In genomic region chr12:79191701-79192100, GRCm38 (mm10) we compare ENCODE assay signal across 8 mouse cellular contexts. TPM values are rescaled to one million over a fixed set of nuclear protein-coding genes. Genes with fewer than 3 reads are reported as not detected.
A peak's percentile ranks its signal among the peaks of the same experiment; 100 is the strongest.
DNase-seq lines count a peak whose midpoint lies in the region; ATAC-seq and TF ChIP-seq lines count a peak whose summit lies in the region.

No protein-coding gene starts in this region.

- H3K79me2 ChIP-seq in CH12.LX (replicated peaks; ENCODE audit: control insufficient read depth, extremely low read depth, insufficient read depth, poor library complexity, severe bottlenecking): peaks cover 13% of the 10 kb centered on the region

- in situ Hi-C loops in CH12.LX (cut with MboI; ENCODE audit: low pct_ligation_motif_present, low pct_unique_long_range_greater_than_20kb, low sequenced_read_pairs): loop anchor here (5.0 kb wide), 1 partner anchor 71 kb away; no protein-coding TSS in a partner anchor

- peak; percentile 67 for TF ChIP-seq POLR2A in CH12.LX (IDR thresholded peaks at IDR 0.05; ENCODE audit: low read depth, low read length)

- no peak for TF ChIP-seq EP300 in CH12.LX (IDR thresholded peaks at IDR 0.05; ENCODE audit: low read length)
- no peak for TF ChIP-seq EP300 in stomach, postnatal 0 days (optimal IDR thresholded peaks at IDR 0.05)

- H3K36me3 ChIP-seq in CH12.LX (replicated peaks in 1 of 2; ENCODE audit: control insufficient read depth in 1 of 2, insufficient read depth in 1 of 2, low read length in 1 of 2): peaks cover 12 to 35% of the 10 kb centered on the region in 2 experiments
- H3K36me3 ChIP-seq in heart, embryonic 13.5 days: peaks cover 23% of the 10 kb centered on the region
- peaks cover 11% of the 10 kb centered on the region; the same call in 1 of the 2 replicates for H3K36me3 ChIP-seq in kidney, postnatal 0 days (ENCODE audit: insufficient read depth, low read length)
- peaks cover 18% of the 10 kb centered on the region for H3K36me3 ChIP-seq in liver, embryonic 15.5 days (replicated peaks)
- no peaks in the 10 kb centered on the region for H3K36me3 ChIP-seq in neural tube, embryonic 11.5 days (ENCODE audit: control insufficient read depth, insufficient read depth, low read length)
- 0 out of 2 replicates have a peak, but pooled peaks cover 5% of the 10 kb centered on the region for H3K36me3 ChIP-seq in stomach, postnatal 0 days (ENCODE audit: control insufficient read depth, insufficient read depth, low read length)

- peak in 1 of 2 experiments; percentile 47; a peak in 2 of 4 replicates for TF ChIP-seq CTCF in CH12.LX (conservative IDR thresholded peaks at IDR 0.05 in 1 of 2, IDR thresholded peaks at IDR 0.05 in 1 of 2; ENCODE audit: low read depth in 2 of 2, low read length in 2 of 2)
- TF ChIP-seq CTCF in kidney, postnatal 0 days (IDR thresholded peaks at IDR 0.05; ENCODE audit: low read depth): peak; percentile 65
- peak; percentile 78 for TF ChIP-seq CTCF in stomach, postnatal 0 days (IDR thresholded peaks at IDR 0.05; ENCODE audit: low read depth)

- H3K9ac ChIP-seq in CH12.LX (ENCODE audit: insufficient read depth, low read depth): peak overlapping the region; percentile 77
- peak overlapping the region; percentile 86 for H3K9ac ChIP-seq in heart, embryonic 13.5 days
- peak overlapping the region; percentile 44 for H3K9ac ChIP-seq in kidney, postnatal 0 days (ENCODE audit: low read depth, low read length)
- H3K9ac ChIP-seq in liver, embryonic 15.5 days: peak overlapping the region; percentile 66
- peak overlapping the region; percentile 64 for H3K9ac ChIP-seq in neural tube, embryonic 11.5 days (ENCODE audit: low read length)
- peak overlapping the region; percentile 53 for H3K9ac ChIP-seq in stomach, postnatal 0 days (ENCODE audit: low read length)

- H3K9me3 ChIP-seq in CH12.LX (replicated peaks; ENCODE audit: low read length): no peaks in the 10 kb centered on the region
- H3K9me3 ChIP-seq in heart, embryonic 13.5 days: no peaks in the 10 kb centered on the region
- no peaks in the 10 kb centered on the region for H3K9me3 ChIP-seq in kidney, postnatal 0 days (replicated peaks; ENCODE audit: low read length)
- H3K9me3 ChIP-seq in liver, embryonic 15.5 days (replicated peaks): no peaks in the 10 kb centered on the region
- H3K9me3 ChIP-seq in neural tube, embryonic 11.5 days (ENCODE audit: control insufficient read depth, low read length): no peaks in the 10 kb centered on the region
- H3K9me3 ChIP-seq in stomach, postnatal 0 days (ENCODE audit: control insufficient read depth, low read length): no peaks in the 10 kb centered on the region

- ATAC-seq in erythroid progenitor cell, adult 5-6 weeks (replicated peaks; ENCODE audit: low FRiP score, poor library complexity, severe bottlenecking): peak; percentile 90
- ATAC-seq in heart, embryonic 13.5 days (ENCODE audit: extremely low read depth, insufficient number of reproducible peaks, low FRiP score, low TSS enrichment): peak; percentile 79
- peak; percentile 78 for ATAC-seq in kidney, postnatal 0 days (replicated peaks; ENCODE audit: low FRiP score, low read depth)
- ATAC-seq in liver, embryonic 15.5 days (ENCODE audit: insufficient read depth): peak; percentile 70
- ATAC-seq in neural tube, embryonic 11.5 days (ENCODE audit: insufficient read depth, low FRiP score, low TSS enrichment): peak; percentile 83
- peak; percentile 91 for ATAC-seq in stomach, postnatal 0 days (ENCODE audit: low FRiP score, low TSS enrichment)

- TF ChIP-seq RAD21 in CH12.LX (IDR thresholded peaks at IDR 0.05; ENCODE audit: low read depth, low read length): no peak

- H3K4me2 ChIP-seq in CH12.LX (ENCODE audit: insufficient read depth, low read depth, poor library complexity, severe bottlenecking): peak overlapping the region; percentile 84
- peak overlapping the region; percentile 75 for H3K4me2 ChIP-seq in heart, embryonic 13.5 days
- H3K4me2 ChIP-seq in kidney, postnatal 0 days (ENCODE audit: low read length): peak overlapping the region; percentile 80
- H3K4me2 ChIP-seq in liver, embryonic 15.5 days: peak overlapping the region; percentile 87
- peak overlapping the region; percentile 85 for H3K4me2 ChIP-seq in neural tube, embryonic 11.5 days (ENCODE audit: low read depth)
- H3K4me2 ChIP-seq in stomach, postnatal 0 days (replicated peaks; ENCODE audit: low read depth): peak overlapping the region; percentile 86

- H3K4me1 ChIP-seq in CH12.LX (ENCODE audit: control insufficient read depth in 1 of 2, insufficient read depth in 2 of 2): peaks cover 0 to 48% of the 10 kb centered on the region in 2 experiments; a peak in 2 of 4 replicates
- H3K4me1 ChIP-seq in brown adipose tissue, adult 24 weeks (ENCODE audit: control insufficient read depth, insufficient read depth, insufficient read length, low read length): peaks cover 6% of the 10 kb centered on the region; the same call in 1 of the 2 replicates
- peaks cover 11% of the 10 kb centered on the region for H3K4me1 ChIP-seq in heart, embryonic 13.5 days
- peaks cover 8% of the 10 kb centered on the region for H3K4me1 ChIP-seq in kidney, postnatal 0 days (replicated peaks; ENCODE audit: insufficient read depth, low read length)
- peaks cover 23% of the 10 kb centered on the region for H3K4me1 ChIP-seq in liver, embryonic 15.5 days (replicated peaks)
- peaks cover 7% of the 10 kb centered on the region; the same call in 1 of the 2 replicates for H3K4me1 ChIP-seq in neural tube, embryonic 11.5 days (ENCODE audit: control insufficient read depth, insufficient read depth, low read length)
- H3K4me1 ChIP-seq in stomach, postnatal 0 days (replicated peaks; ENCODE audit: control insufficient read depth, insufficient read depth): no peaks in the 10 kb centered on the region

- dilution Hi-C loops in CH12.LX (cut with MboI; ENCODE audit: extremely low pct_ligation_motif_present, extremely low pct_unique_long_range_greater_than_20kb, low sequenced_read_pairs): no loop called here

- H3K27me3 ChIP-seq in CH12.LX (replicated peaks): no peaks in the 10 kb centered on the region
- no peaks in the 10 kb centered on the region for H3K27me3 ChIP-seq in heart, embryonic 13.5 days (replicated peaks)
- H3K27me3 ChIP-seq in kidney, postnatal 0 days (ENCODE audit: insufficient read depth, low read length): no peaks in the 10 kb centered on the region
- H3K27me3 ChIP-seq in liver, embryonic 15.5 days: no peaks in the 10 kb centered on the region
- no peaks in the 10 kb centered on the region for H3K27me3 ChIP-seq in neural tube, embryonic 11.5 days (ENCODE audit: control insufficient read depth, insufficient read depth, low read length)
- H3K27me3 ChIP-seq in stomach, postnatal 0 days (ENCODE audit: control insufficient read depth, insufficient read depth, low read length): no peaks in the 10 kb centered on the region

- H3K4me3 ChIP-seq in CH12.LX (replicated peaks in 1 of 3; ENCODE audit: low read depth in 2 of 3, low read length in 2 of 3, poor library complexity in 1 of 3): peak overlapping the region; percentile 72 to 82 (median 75)
- H3K4me3 ChIP-seq in brown adipose tissue, adult 24 weeks (ENCODE audit: insufficient read depth, low read depth, low read length): peak overlapping the region; percentile 65
- peak overlapping the region; percentile 74 for H3K4me3 ChIP-seq in heart, embryonic 13.5 days
- peak overlapping the region; percentile 43 for H3K4me3 ChIP-seq in kidney, postnatal 0 days (replicated peaks; ENCODE audit: low read depth, low read length)
- H3K4me3 ChIP-seq in liver, embryonic 15.5 days (replicated peaks): peak overlapping the region; percentile 68
- peak overlapping the region; percentile 65 for H3K4me3 ChIP-seq in neural tube, embryonic 11.5 days (ENCODE audit: low read depth, low read length)
- H3K4me3 ChIP-seq in stomach, postnatal 0 days (ENCODE audit: low read depth, low read length): peak overlapping the region; percentile 46

- H3K27ac ChIP-seq in CH12.LX (ENCODE audit: insufficient read depth, low read depth): no peak overlapping the region
- no peak overlapping the region for H3K27ac ChIP-seq in brown adipose tissue, adult 24 weeks (replicated peaks; ENCODE audit: low read depth, low read length)
- H3K27ac ChIP-seq in heart, embryonic 13.5 days (replicated peaks): peak overlapping the region; percentile 70
- H3K27ac ChIP-seq in kidney, postnatal 0 days: no peak overlapping the region
- peak overlapping the region; percentile 76 for H3K27ac ChIP-seq in liver, embryonic 15.5 days (replicated peaks)
- no peak overlapping the region for H3K27ac ChIP-seq in neural tube, embryonic 11.5 days (ENCODE audit: low read depth, low read length)
- no peak overlapping the region for H3K27ac ChIP-seq in stomach, postnatal 0 days (replicated peaks)

- DNase-seq in CH12.LX (ENCODE audit: extremely low read depth): peak; percentile 88
- DNase-seq in kidney, postnatal 0 days (ENCODE audit: low spot score): peak; percentile 96
- peak; percentile 84 for DNase-seq in neural tube, embryonic 11.5 days (ENCODE audit: low spot score)
- DNase-seq in stomach, postnatal 0 days (ENCODE audit: low spot score): peak; percentile 85

- WGBS in heart, embryonic 13.5 days: 5% methylated on average over 14 of the region's 14 CpGs
- 6% methylated on average over 14 of the region's 14 CpGs for WGBS in kidney, postnatal 0 days
- 4% methylated on average over 14 of the region's 14 CpGs for WGBS in liver, embryonic 15.5 days (ENCODE audit: insufficient replicate concordance)
- 7% methylated on average over 14 of the region's 14 CpGs for WGBS in neural tube, embryonic 11.5 days
- 4% methylated on average over 14 of the region's 14 CpGs for WGBS in stomach, postnatal 0 days

RNA-seq across cellular contexts. Expression of gene Rdh11, which starts 0.4 kb away (rescaled TPM):
- total RNA-seq in CH12.LX (2012; rRNA removed): 47.4 and 47.5 TPM in 2 replicates
- total RNA-seq in CH12.LX (2014; rRNA removed): 88.5 and 121 TPM in 2 replicates
- polyA plus RNA-seq in CH12.LX (2012; ENCODE audit: insufficient read length, low read depth): 46.3 and 50.3 TPM in 2 replicates
- polyA plus RNA-seq in brown adipose tissue, adult 24 weeks (2012; ENCODE audit: insufficient read depth, insufficient read length, missing spikeins): 7.7 and 9.4 TPM in 2 replicates
- total RNA-seq in erythroid progenitor cell, adult 5-6 weeks (2015; ENCODE audit: low replicate concordance): 15.5 TPM in 2 replicates
- 20.9 and 21.6 TPM in 2 replicates for total RNA-seq in erythroid progenitor cell, adult 5-6 weeks (2017; ENCODE audit: low replicate concordance)
- polyA plus RNA-seq in heart, embryonic 13.5 days (2015; fragmentation: Nextera tagmentation; extraction: Ambion mirVana): 13.5 and 15.2 TPM in 2 replicates
- polyA plus RNA-seq in kidney, postnatal 0 days (2015; fragmentation: Nextera tagmentation; extraction: Ambion mirVana): 21.4 and 22.7 TPM in 2 replicates
- 20.8 and 22.2 TPM in 2 replicates for polyA plus RNA-seq in liver, embryonic 15.5 days (2015; fragmentation: Nextera tagmentation; extraction: Ambion mirVana)
- polyA plus RNA-seq in neural tube, embryonic 11.5 days (2014; fragmentation: Nextera tagmentation; extraction: Ambion mirVana): 26.1 and 27.3 TPM in 2 replicates
- 16.3 and 17.1 TPM in 2 replicates for polyA plus RNA-seq in stomach, postnatal 0 days (2015; fragmentation: Nextera tagmentation; extraction: Ambion mirVana)

RNA-seq across cellular contexts. Expression of gene Rdh12, which starts 17.0 kb away (rescaled TPM):
- total RNA-seq in CH12.LX (2012; rRNA removed) (5.2 and 6.3 TPM in 2 replicates), CH12.LX (2014; rRNA removed) (5.9 and 6.5 TPM in 2 replicates)
- polyA plus RNA-seq in CH12.LX (2012; ENCODE audit: insufficient read length, low read depth): 10.7 and 11.0 TPM in 2 replicates
- not detected in 2 replicates for polyA plus RNA-seq in brown adipose tissue, adult 24 weeks (2012; ENCODE audit: insufficient read depth, insufficient read length, missing spikeins)
- 0.84 and 4.7 TPM in 2 replicates for total RNA-seq in erythroid progenitor cell, adult 5-6 weeks (2015; ENCODE audit: low replicate concordance)
- total RNA-seq in erythroid progenitor cell, adult 5-6 weeks (2017; ENCODE audit: low replicate concordance): 2.3 and 5.7 TPM in 2 replicates
- polyA plus RNA-seq in heart, embryonic 13.5 days (2015; fragmentation: Nextera tagmentation; extraction: Ambion mirVana): 0.40 and 0.59 TPM in 2 replicates
- 7.4 and 7.7 TPM in 2 replicates for polyA plus RNA-seq in kidney, postnatal 0 days (2015; fragmentation: Nextera tagmentation; extraction: Ambion mirVana)
- polyA plus RNA-seq in liver, embryonic 15.5 days (2015; fragmentation: Nextera tagmentation; extraction: Ambion mirVana): 1.3 and 1.4 TPM in 2 replicates
- 0.81 and 1.2 TPM in 2 replicates for polyA plus RNA-seq in neural tube, embryonic 11.5 days (2014; fragmentation: Nextera tagmentation; extraction: Ambion mirVana)
- polyA plus RNA-seq in stomach, postnatal 0 days (2015; fragmentation: Nextera tagmentation; extraction: Ambion mirVana): 78.8 and 88.1 TPM in 2 replicates

RNA-seq across cellular contexts. Expression of gene Vti1b, which starts 19.2 kb away (rescaled TPM):
- total RNA-seq in CH12.LX (2012; rRNA removed) (69.4 and 70.3 TPM in 2 replicates), CH12.LX (2014; rRNA removed) (90.8 and 96.4 TPM in 2 replicates)
- polyA plus RNA-seq in CH12.LX (2012; ENCODE audit: insufficient read length, low read depth): 68.1 and 84.3 TPM in 2 replicates
- 88.7 and 124 TPM in 2 replicates for polyA plus RNA-seq in brown adipose tissue, adult 24 weeks (2012; ENCODE audit: insufficient read depth, insufficient read length, missing spikeins)
- 7.1 and 13.7 TPM in 2 replicates for total RNA-seq in erythroid progenitor cell, adult 5-6 weeks (2015; ENCODE audit: low replicate concordance)
- total RNA-seq in erythroid progenitor cell, adult 5-6 weeks (2017; ENCODE audit: low replicate concordance): 26.6 and 61.4 TPM in 2 replicates
- polyA plus RNA-seq in heart, embryonic 13.5 days (2015; fragmentation: Nextera tagmentation; extraction: Ambion mirVana): 92.9 and 105 TPM in 2 replicates
- 105 and 108 TPM in 2 replicates for polyA plus RNA-seq in kidney, postnatal 0 days (2015; fragmentation: Nextera tagmentation; extraction: Ambion mirVana)
- polyA plus RNA-seq in liver, embryonic 15.5 days (2015; fragmentation: Nextera tagmentation; extraction: Ambion mirVana): 33.1 and 33.2 TPM in 2 replicates
- 103 and 105 TPM in 2 replicates for polyA plus RNA-seq in neural tube, embryonic 11.5 days (2014; fragmentation: Nextera tagmentation; extraction: Ambion mirVana)
- polyA plus RNA-seq in stomach, postnatal 0 days (2015; fragmentation: Nextera tagmentation; extraction: Ambion mirVana): 110 and 111 TPM in 2 replicates

Comparison
In these comparisons a context has a peak if more than half of its experiments do, and no peak if none do; other contexts are left out.
1. H3K27ac ChIP-seq: peak in heart, embryonic 13.5 days (single experiment) and liver, embryonic 15.5 days (single experiment); none in CH12.LX (single experiment), brown adipose tissue, adult 24 weeks (single experiment), kidney, postnatal 0 days (single experiment), neural tube, embryonic 11.5 days (single experiment) and stomach, postnatal 0 days (single experiment).
2. Peak in every context shown above with its lines, with median percentiles within 50 percentile points of each other: DNase-seq, H3K4me2 ChIP-seq, H3K4me3 ChIP-seq, H3K9ac ChIP-seq and ATAC-seq.